Mouse (Mus musculus) T-helper 2 cell (primary cell): ENCODE results near the gene Ankub1.

Experiments used
- in situ Hi-C: fragments of 300-600 bp; cut with MboI, MseI; formaldehyde crosslinking; loops from one replicate; pipeline ENCODE4 v1.15.1; 2025; ENCODE audit warnings: high pct_unique_total_duplicates

Ankub1 gene

GRCm38 (mm10) chr3:57692719-57693118 lies at the start of gene Ankub1:
Gene Ankub1 (minus strand): TSS chr3:57692799.
- in situ Hi-C loops = no loop called here

GRCm38 (mm10) chr3:57739830-57740229 lies 47.2 kb upstream of the Ankub1 start:
- in situ Hi-C loops = no loop called here

DNA sequence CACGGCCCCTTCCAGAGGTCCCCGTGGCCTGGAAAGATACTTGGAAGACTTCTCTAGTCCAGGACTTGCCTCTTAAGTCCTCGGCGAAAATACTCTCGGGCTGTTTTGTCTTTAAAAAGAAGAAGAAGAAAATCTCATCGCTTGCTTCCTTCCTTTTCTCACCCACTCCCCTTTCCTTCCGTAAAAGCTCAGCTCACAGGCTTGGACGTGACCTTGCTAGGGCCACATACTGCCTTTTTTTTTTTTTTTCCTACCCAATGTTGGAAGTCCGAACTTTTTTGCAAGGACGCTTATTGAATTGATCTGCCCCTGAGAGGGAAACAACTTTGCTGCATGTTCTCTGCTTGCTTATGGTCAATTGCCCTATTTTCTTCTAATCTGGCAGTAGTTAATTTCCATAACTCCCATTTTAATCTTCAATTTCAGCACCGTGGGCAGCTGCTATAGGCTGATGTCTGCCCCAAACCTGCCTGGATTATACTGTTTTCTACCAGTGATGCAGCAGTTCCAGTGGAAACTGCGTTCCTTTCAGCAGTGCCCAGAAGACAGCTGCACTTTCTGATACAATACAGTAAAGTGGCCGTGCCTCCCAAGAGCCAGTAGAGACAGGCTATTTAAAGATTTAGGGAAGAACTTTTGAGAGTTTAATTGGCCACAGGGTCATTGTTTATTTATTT lies 44.0 kb upstream of the Ankub1 start:
- in situ Hi-C loops = no loop called here

DNA sequence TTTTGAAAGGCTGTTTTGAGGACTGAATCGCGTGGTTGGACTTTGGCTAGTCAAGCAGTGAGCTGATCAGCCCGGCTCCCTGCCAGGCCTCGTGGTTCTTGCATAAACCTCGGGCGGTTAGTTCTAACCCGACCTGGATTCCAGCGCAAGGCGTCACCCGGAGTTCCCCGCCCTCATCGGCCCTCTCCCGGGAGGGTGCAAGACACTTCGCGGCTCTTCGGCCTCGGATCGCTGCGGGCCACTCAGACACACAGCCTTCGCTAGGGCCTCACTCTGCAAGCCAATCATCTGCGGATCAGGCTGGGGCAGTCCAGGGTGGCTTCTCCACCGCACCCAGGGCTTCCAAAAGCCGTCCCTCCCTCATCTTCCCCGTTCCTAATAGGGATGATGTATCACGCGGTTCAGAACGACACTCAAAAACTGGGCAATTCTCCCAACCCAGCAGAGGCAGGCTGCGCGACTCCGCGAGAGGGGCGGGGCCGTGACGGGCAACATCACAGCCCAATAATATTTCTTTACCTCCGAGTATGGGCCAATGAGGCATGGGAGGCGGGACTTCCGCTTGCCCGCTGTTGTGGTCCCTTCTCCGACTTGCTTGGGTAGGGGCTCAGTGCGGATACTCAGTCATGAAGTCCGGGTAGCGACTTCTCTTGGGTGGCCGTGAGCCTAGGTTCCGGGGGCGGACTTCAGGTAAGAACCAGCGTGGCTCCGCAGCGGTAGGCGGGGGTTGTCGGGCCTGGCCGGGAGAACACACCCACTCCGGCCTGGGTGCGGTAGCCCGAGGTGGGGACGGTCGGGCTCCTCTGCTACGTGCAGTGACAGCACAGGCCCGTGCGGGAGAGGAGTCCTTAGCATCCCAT lies 43.1 kb upstream of the Ankub1 start, which contains the start of gene Rnf13:
TSS of gene Rnf13 (plus strand) at position 552 of the 860 bp plus-strand sequence.
- in situ Hi-C loops = no loop called here

- in situ Hi-C loops = loop anchor here (5.0 kb wide), 1 partner anchor 80 kb away; the partner anchor contains the start of gene Commd2
Measured at GRCm38 (mm10) chr3:57732206-57732915, 39.8 kb upstream of the Ankub1 start.

GRCm38 (mm10) chr3:57714151-57714550 lies 21.6 kb upstream of the Ankub1 start:
- in situ Hi-C loops = no loop called here

DNA sequence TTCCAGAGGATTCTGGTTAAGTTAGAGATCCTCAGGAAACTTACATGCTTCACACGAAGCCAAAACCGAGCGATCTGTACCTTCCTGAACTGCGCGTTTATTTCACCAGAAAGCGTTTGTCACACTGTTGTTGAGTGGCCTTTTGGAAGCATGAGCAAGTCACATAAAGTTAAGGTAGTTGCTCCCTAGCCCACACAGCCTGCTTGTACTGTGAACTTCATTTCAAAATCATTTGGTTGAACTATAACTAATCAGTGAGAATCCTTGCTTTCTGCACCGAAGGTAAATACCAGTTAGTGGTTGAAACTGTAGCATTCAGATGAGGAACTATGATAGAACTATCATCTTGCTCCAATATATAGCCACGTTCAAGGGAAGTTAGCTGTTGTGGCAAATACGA lies 4.2 kb upstream of the Ankub1 start:
- in situ Hi-C loops = no loop called here

GRCm38 (mm10) chr3:57696249-57696648 lies 3.6 kb upstream of the Ankub1 start:
- in situ Hi-C loops = no loop called here

GRCm38 (mm10) chr3:57691772-57692171 lies 827 bp downstream of the Ankub1 start:
- in situ Hi-C loops = no loop called here

DNA sequence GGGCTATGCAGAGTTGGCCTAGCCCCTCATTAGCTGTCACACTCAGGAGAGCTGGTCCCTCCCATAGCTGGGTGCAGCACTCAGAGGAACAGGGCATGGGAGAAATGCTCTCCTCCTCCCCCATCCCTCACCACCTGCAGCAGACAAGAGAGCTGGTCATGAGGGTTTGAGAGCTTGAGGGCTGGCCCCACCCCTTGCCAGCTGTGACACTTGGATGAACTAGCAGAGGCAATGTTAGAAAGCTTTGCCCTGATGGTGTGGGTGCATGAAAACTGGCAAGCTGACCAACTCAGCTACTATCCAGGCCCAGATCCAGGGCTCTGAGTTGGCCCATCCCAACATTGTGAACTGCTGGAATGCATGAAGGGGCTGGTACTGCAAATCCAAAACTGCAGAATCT lies 14.8 kb downstream of the Ankub1 start:
- in situ Hi-C loops = no loop called here

DNA sequence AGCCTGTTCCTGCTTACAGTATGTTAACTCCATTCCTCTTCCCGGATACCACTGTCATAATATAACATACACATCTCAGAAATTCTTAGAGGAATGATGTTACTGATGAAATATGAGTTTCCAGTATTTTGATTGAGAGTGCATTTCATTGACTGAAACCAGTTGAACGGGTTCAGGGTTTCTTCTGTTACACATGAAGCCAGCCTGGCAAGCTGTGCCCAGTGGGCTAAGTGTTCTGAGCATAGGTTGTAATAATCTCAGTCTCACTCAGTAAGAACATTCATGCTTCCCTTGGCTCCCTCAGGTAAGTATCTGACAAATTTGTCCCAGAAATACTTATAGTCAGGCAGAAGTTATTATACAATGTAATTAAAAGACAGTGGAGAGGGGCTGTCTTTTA lies 18.5 kb downstream of the Ankub1 start:
- in situ Hi-C loops = no loop called here

DNA sequence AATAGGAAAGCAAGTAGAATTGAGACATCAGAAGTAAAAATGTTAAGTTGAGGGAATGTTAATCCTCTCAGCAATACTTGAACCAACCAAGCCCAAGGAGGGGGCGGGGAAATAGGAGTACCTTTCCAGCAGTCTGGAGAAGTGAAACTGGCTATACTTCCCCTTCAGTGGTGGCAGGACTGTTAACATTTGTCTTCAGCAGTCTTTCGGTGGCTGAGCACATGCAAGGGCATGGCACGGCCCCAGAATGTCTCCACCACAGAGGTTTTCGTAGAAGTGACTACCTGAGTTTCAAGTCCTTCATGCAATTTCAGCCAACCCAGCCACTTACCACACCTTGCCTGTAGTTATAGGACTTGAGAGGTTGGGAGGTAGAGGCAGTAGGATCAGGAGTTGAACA lies 19.0 kb downstream of the Ankub1 start:
- in situ Hi-C loops = no loop called here

DNA sequence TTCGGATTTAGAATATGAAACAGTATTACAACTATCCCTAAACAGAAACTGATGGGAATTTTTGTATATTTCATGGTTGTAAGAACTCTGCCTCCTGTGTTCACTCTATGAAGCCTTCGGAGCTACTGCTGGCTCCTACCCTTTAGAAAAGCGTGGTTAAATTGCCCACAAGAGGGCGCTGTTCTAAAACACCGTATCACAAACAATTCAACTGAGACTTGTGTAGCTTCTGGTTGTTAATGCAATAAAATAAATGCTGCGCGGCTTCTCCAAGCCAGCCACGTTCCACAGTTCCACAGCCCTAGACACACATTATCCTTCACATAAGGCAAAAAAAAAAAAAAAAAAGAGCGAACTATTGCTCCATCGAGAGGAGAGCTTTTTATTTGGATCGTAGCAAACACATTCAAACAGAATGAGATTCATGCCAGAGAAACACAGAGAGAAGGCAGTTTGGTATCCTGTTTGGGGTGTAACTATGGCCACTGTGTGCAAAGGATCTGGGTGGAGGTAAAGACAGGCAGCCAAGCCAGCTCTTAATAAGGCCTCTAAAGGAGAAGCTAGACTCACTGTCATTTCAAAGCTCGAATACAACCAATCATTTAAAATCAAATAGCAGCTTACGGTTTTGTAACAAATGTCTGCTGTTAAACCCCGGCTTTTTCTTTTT lies 25.4 kb downstream of the Ankub1 start:
- in situ Hi-C loops = loop anchor here (10.0 kb wide), 1 partner anchor 178 kb away; the partner anchor contains the start of gene Pfn2

DNA sequence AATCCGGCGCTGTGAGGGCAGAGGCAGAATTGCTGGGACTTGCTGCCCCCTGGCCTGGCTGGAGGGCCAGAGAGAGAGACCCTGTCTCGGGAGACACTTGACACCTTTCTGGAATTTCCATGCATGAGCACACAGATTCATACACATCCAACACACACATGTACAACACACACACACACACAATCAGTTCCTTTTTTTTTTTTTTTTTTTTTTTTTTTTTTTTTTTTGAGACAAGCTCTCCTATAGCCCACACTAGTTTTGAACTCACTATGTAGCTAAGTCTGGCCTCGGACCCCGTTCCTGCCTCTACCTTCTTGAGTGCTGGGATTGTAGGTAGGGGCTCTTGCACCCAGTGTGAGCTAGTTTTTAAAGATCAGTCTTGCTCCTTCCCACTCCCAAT lies 26.7 kb downstream of the Ankub1 start:
- in situ Hi-C loops = loop anchor here (10.0 kb wide), 1 partner anchor 179 kb away; the partner anchor contains the start of gene Pfn2

DNA sequence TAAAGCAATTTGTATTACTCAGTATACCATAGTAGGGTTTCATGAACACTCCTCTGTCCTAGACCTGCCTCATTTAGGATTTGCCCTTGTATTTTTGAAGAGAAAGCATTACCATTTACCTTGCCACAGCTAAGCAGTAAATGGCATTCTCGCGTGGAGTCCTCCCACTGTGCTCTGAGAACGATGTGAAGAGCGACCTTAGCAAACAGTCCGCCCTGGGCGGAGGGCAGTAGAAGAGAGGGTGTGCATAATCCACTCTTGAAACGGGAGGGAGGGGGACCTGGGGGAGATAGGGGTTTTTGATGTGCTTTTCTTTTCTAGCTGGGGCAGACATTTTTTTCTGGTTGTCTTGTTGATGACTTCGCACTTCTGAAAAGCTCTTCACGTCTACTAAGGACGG lies 27.9 kb downstream of the Ankub1 start:
- in situ Hi-C loops = loop anchor here (10.0 kb wide), 1 partner anchor 180 kb away; the partner anchor contains the start of gene Pfn2

DNA sequence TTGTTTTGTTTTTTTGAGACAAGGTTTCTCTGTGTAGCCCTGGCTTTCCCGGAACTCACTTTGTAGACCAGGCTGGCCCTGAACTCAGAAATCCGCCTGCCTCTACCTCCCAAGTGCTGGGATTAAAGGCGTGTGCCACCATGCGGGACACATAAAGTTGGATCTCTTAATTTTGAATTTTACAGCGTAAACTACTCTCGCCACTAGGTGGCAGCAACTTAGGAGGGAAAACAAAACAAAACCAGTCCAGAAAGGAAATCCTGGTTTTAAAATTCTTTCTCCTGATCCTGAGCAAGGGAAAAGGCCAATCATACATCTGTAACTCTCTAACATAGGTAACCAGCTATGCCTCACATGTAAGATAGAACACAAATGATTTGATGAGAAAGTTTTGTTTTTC lies 28.9 kb downstream of the Ankub1 start:
- in situ Hi-C loops = loop anchor here (10.0 kb wide), 1 partner anchor 181 kb away; the partner anchor contains the start of gene Pfn2

GRCm38 (mm10) chr3:57658608-57659007 lies 34.0 kb downstream of the Ankub1 start:
- in situ Hi-C loops = no loop called here

DNA sequence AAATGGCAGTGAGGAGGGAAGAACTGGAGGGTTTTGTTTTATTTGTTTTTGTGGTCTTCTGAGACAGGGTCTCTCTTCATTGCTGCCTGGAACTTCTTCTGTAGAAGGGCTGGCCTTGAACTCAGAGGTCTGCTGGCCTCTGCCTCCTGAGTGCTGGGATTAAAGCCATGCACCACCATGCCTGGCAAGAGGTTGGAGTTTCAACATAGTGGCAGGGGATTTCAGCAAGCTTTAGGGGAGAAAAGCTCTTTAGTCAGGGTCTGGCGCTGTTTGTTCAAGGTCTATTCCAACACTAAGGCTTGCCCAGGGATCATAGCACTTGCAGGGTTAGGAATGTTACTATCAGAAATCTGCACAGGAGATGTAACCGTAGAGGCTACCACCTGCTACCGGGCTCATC lies 39.0 kb downstream of the Ankub1 start:
- in situ Hi-C loops = loop anchor here (5.0 kb wide), 1 partner anchor 79 kb away; no protein-coding TSS in a partner anchor

- in situ Hi-C loops = loop anchor here (5.0 kb wide), 1 partner anchor 80 kb away; no protein-coding TSS in a partner anchor
Measured at GRCm38 (mm10) chr3:57652485-57652884, 40.1 kb downstream of the Ankub1 start.

DNA sequence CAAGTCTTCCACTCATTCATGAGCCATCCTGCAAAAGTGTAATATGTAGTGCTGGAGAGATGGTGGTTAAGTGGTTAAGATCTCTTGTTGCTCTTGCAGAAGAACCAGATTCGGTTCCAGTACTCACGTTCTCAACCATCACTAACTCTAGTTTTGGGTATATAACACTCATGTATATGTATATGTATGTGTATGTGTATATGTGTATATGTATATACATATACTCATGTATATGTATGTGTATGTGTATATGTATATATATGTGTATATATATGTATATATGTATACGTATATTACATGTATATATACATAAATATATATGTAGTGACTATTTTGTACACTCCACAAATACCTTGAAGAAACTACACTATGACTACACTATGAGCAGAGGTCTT lies 40.7 kb downstream of the Ankub1 start:
- in situ Hi-C loops = loop anchor here (5.0 kb wide), 1 partner anchor 80 kb away; no protein-coding TSS in a partner anchor
